Mouse (Mus musculus): ENCODE measurements around the gene Cby1.
"Not testable (repeated sequence)": the region's sequence is repeated elsewhere in the genome, so short reads cannot be mapped to it uniquely, and the experiment has no call there.

Gene Cby1

GRCm38 (mm10) chr15:79658531-79659375 is at the start of gene Cby1, which contains the start of gene Fam227a:
Gene Cby1 (plus strand): TSS chr15:79659199.
Gene Fam227a (minus strand): TSS chr15:79658956.
- DNase-seq (ENCODE audit: low read depth) = peak; percentile 92

- no peak for DNase-seq (ENCODE audit: low read depth)
These were observed 49.8 kb upstream of the Cby1 start for GRCm38 (mm10) chr15:79609226-79609625.

GRCm38 (mm10) chr15:79615501-79615900 is 43.5 kb upstream of the Cby1 start:
- no peak for DNase-seq (ENCODE audit: low read depth)

- DNase-seq (ENCODE audit: low read depth) = peak; percentile 75
These were observed 42.3 kb upstream of the Cby1 start for GRCm38 (mm10) chr15:79616729-79617128.

- no peak for DNase-seq (ENCODE audit: low read depth)
These were observed 41.9 kb upstream of the Cby1 start for GRCm38 (mm10) chr15:79617135-79617534.

GRCm38 (mm10) chr15:79618456-79618855 is 40.5 kb upstream of the Cby1 start:
- DNase-seq (ENCODE audit: low read depth) = peak; percentile 99

- no peak for DNase-seq (ENCODE audit: low read depth)
These were observed 39.1 kb upstream of the Cby1 start for GRCm38 (mm10) chr15:79619770-79620414.

GRCm38 (mm10) chr15:79630471-79630870 is 28.5 kb upstream of the Cby1 start:
- no peak for DNase-seq (ENCODE audit: low read depth)

- peak; percentile 74 for DNase-seq (ENCODE audit: low read depth)
These were observed 17.7 kb upstream of the Cby1 start for GRCm38 (mm10) chr15:79641135-79641817.

- DNase-seq (ENCODE audit: low read depth) = no peak
These were observed 13.5 kb upstream of the Cby1 start for GRCm38 (mm10) chr15:79645483-79645882.

GRCm38 (mm10) chr15:79648130-79648529 is 10.9 kb upstream of the Cby1 start:
- DNase-seq (ENCODE audit: low read depth) = no peak

GRCm38 (mm10) chr15:79650569-79650968 is 8.4 kb upstream of the Cby1 start:
- DNase-seq (ENCODE audit: low read depth) = peak; percentile 68

- DNase-seq (ENCODE audit: low read depth) = peak; percentile 75
These were observed 7.5 kb upstream of the Cby1 start for GRCm38 (mm10) chr15:79651481-79651880.

- no peak for DNase-seq (ENCODE audit: low read depth)
These were observed 2.5 kb upstream of the Cby1 start for GRCm38 (mm10) chr15:79656451-79656850.

- peak; percentile 91 for DNase-seq (ENCODE audit: low read depth)
These were observed 1.0 kb upstream of the Cby1 start for GRCm38 (mm10) chr15:79657837-79658530.

GRCm38 (mm10) chr15:79661852-79662251 is 2.9 kb downstream of the Cby1 start:
- DNase-seq (ENCODE audit: low read depth) = peak; percentile 58

GRCm38 (mm10) chr15:79664666-79665065 is 5.7 kb downstream of the Cby1 start:
- no peak for DNase-seq (ENCODE audit: low read depth)

- DNase-seq (ENCODE audit: low read depth) = no peak
These were observed 10.2 kb downstream of the Cby1 start for GRCm38 (mm10) chr15:79669195-79669594.

- DNase-seq (ENCODE audit: low read depth) = peak; percentile 95
These were observed 11.4 kb downstream of the Cby1 start, which contains the start of gene Tomm22 for GRCm38 (mm10) chr15:79670249-79670971. Gene Tomm22 (plus strand): TSS chr15:79670861.

GRCm38 (mm10) chr15:79670972-79671299 is 11.9 kb downstream of the Cby1 start:
- no peak for DNase-seq (ENCODE audit: low read depth)

- not testable (repeated sequence) for DNase-seq (ENCODE audit: low read depth)
These were observed 12.9 kb downstream of the Cby1 start for GRCm38 (mm10) chr15:79671828-79672348.

Measured in 416B (cell line).